Comparison of ENCODE assay signal across 8 mouse cellular contexts in genomic region chrX:47912904-47913542, GRCm38 (mm10). TPM values are rescaled to one million over a fixed set of nuclear protein-coding genes. Genes with fewer than 3 reads are reported as not detected.
DNase-seq lines count a peak whose midpoint lies in the region; ATAC-seq and TF ChIP-seq lines count a peak whose summit lies in the region.

No protein-coding gene starts in this region.

- peak overlapping the region; percentile 66 for H3K4me2 ChIP-seq in heart, postnatal 0 days (ENCODE audit: low read depth, low read length)
- peak overlapping the region; percentile 60 for H3K4me2 ChIP-seq in limb, embryonic 12.5 days
- peak overlapping the region; percentile 49 for H3K4me2 ChIP-seq in midbrain, embryonic 11.5 days

- ATAC-seq in heart, postnatal 0 days (ENCODE audit: insufficient read depth, low read depth): no peak; the same call in 1 of the 2 replicates
- peak; percentile 52; the same call in 1 of the 2 replicates for ATAC-seq in limb, embryonic 12.5 days (ENCODE audit: insufficient number of reproducible peaks, insufficient read depth, low FRiP score, low TSS enrichment, low read depth)
- peak; percentile 25; the same call in 1 of the 2 replicates for ATAC-seq in midbrain, embryonic 11.5 days (ENCODE audit: low FRiP score)

- H3K9ac ChIP-seq in heart, postnatal 0 days (replicated peaks; ENCODE audit: low read depth, low read length): peak overlapping the region; percentile 85
- H3K9ac ChIP-seq in limb, embryonic 12.5 days (replicated peaks): peak overlapping the region; percentile 84; the same call in 1 of the 2 replicates
- peak overlapping the region; percentile 86 for H3K9ac ChIP-seq in midbrain, embryonic 11.5 days (ENCODE audit: low read length)

- 17% methylated on average over 8 of the region's 8 CpGs for WGBS in heart, postnatal 0 days
- WGBS in limb, embryonic 12.5 days: 17% methylated on average over 8 of the region's 8 CpGs
- 27% methylated on average over 8 of the region's 8 CpGs for WGBS in midbrain, embryonic 11.5 days

- no peaks in the 10 kb centered on the region for H3K27me3 ChIP-seq in heart, postnatal 0 days (ENCODE audit: control insufficient read depth, insufficient read depth, low read length)
- H3K27me3 ChIP-seq in limb, embryonic 12.5 days: no peaks in the 10 kb centered on the region
- H3K27me3 ChIP-seq in midbrain, embryonic 11.5 days (ENCODE audit: control insufficient read depth, insufficient read depth, low read length): no peaks in the 10 kb centered on the region

- H3K36me3 ChIP-seq in heart, postnatal 0 days (replicated peaks; ENCODE audit: control insufficient read depth, insufficient read depth, low read length): no peaks in the 10 kb centered on the region
- H3K36me3 ChIP-seq in limb, embryonic 12.5 days: peaks cover 7% of the 10 kb centered on the region; the same call in 1 of the 2 replicates
- H3K36me3 ChIP-seq in midbrain, embryonic 11.5 days (ENCODE audit: control insufficient read depth, insufficient read depth, low read length): no peaks in the 10 kb centered on the region

- H3K27ac ChIP-seq in heart, postnatal 0 days (ENCODE audit: low read depth): no peak overlapping the region
- H3K27ac ChIP-seq in limb, embryonic 12.5 days: no peak overlapping the region
- H3K27ac ChIP-seq in midbrain, embryonic 11.5 days (ENCODE audit: low read depth, low read length): no peak overlapping the region

- peak; percentile 4 for DNase-seq in thymus, postnatal 0 days (ENCODE audit: low spot score)
- DNase-seq in thymus, postnatal 10 days (ENCODE audit: low spot score in 2 of 2): no peak
- DNase-seq in cerebellum, postnatal 25 days: peak; percentile 21 to 23
- DNase-seq in heart, postnatal 0 days (ENCODE audit: low spot score): no peak
- no peak for DNase-seq in midbrain, embryonic 11.5 days (ENCODE audit: low spot score, missing footprints)
- no peak for DNase-seq in layer of hippocampus, adult 9-11 months
- no peak for DNase-seq in right cerebral cortex, postnatal 14 days

- H3K4me1 ChIP-seq in heart, postnatal 0 days (ENCODE audit: control insufficient read depth, insufficient read depth): no peaks in the 10 kb centered on the region
- H3K4me1 ChIP-seq in limb, embryonic 12.5 days (replicated peaks): no peaks in the 10 kb centered on the region
- no peaks in the 10 kb centered on the region for H3K4me1 ChIP-seq in midbrain, embryonic 11.5 days (ENCODE audit: control insufficient read depth, insufficient read depth, low read length)

- TF ChIP-seq EP300 in heart, postnatal 0 days (IDR thresholded peaks at IDR 0.05; ENCODE audit: low read depth): no peak

- no peak for TF ChIP-seq CTCF in heart, postnatal 0 days (IDR thresholded peaks at IDR 0.05; ENCODE audit: low read depth)

- H3K9me3 ChIP-seq in heart, postnatal 0 days (replicated peaks; ENCODE audit: control insufficient read depth, low read length): no peaks in the 10 kb centered on the region
- no peaks in the 10 kb centered on the region for H3K9me3 ChIP-seq in limb, embryonic 12.5 days
- no peaks in the 10 kb centered on the region for H3K9me3 ChIP-seq in midbrain, embryonic 11.5 days (ENCODE audit: control insufficient read depth, low read length)

- peak overlapping the region; percentile 79 for H3K4me3 ChIP-seq in heart, postnatal 0 days (ENCODE audit: low read depth, low read length)
- peak overlapping the region; percentile 60 for H3K4me3 ChIP-seq in limb, embryonic 12.5 days (replicated peaks)
- H3K4me3 ChIP-seq in midbrain, embryonic 11.5 days (ENCODE audit: low read depth, low read length): peak overlapping the region; percentile 58

RNA-seq across cellular contexts. Expression of gene Ocrl, which starts 0.8 kb away (rescaled TPM):
- 4.5 and 5.9 TPM in 2 replicates for polyA plus RNA-seq in thymus, postnatal 0 days (2015; fragmentation: Nextera tagmentation; extraction: Ambion mirVana)
- 9.0 and 16.5 TPM in 2 replicates for total RNA-seq in heart, postnatal 0 days (2014; rRNA removed; ENCODE audit: low replicate concordance)
- 6.0 and 6.1 TPM in 2 replicates for polyA plus RNA-seq in heart, postnatal 0 days (2015; fragmentation: Nextera tagmentation; extraction: Ambion mirVana)
- polyA plus RNA-seq in limb, embryonic 12.5 days (2016; fragmentation: Nextera tagmentation; extraction: Ambion mirVana): 25.2 and 25.4 TPM in 2 replicates
- polyA plus RNA-seq in midbrain, embryonic 11.5 days (2014; fragmentation: Nextera tagmentation; extraction: Ambion mirVana): 21.5 and 26.1 TPM in 2 replicates

RNA-seq across cellular contexts. Expression of gene Smarca1, which starts 20.2 kb away (rescaled TPM):
- polyA plus RNA-seq in thymus, postnatal 0 days (2015; fragmentation: Nextera tagmentation; extraction: Ambion mirVana): 1.8 and 2.6 TPM in 2 replicates
- 5.0 and 9.6 TPM in 2 replicates for total RNA-seq in heart, postnatal 0 days (2014; rRNA removed; ENCODE audit: low replicate concordance)
- 10.4 and 11.0 TPM in 2 replicates for polyA plus RNA-seq in heart, postnatal 0 days (2015; fragmentation: Nextera tagmentation; extraction: Ambion mirVana)
- polyA plus RNA-seq in limb, embryonic 12.5 days (2016; fragmentation: Nextera tagmentation; extraction: Ambion mirVana): 47.1 and 49.3 TPM in 2 replicates
- 30.8 and 35.4 TPM in 2 replicates for polyA plus RNA-seq in midbrain, embryonic 11.5 days (2014; fragmentation: Nextera tagmentation; extraction: Ambion mirVana)

Comparison
In these comparisons a context has a peak if more than half of its experiments do, and no peak if none do; other contexts are left out.
1. DNase-seq: peak in thymus, postnatal 0 days (single experiment) and cerebellum, postnatal 25 days (2 of 2); none in thymus, postnatal 10 days (0 of 2), heart, postnatal 0 days (single experiment), midbrain, embryonic 11.5 days (single experiment), layer of hippocampus, adult 9-11 months (single experiment) and right cerebral cortex, postnatal 14 days (single experiment).
2. Peak in every context shown above with its lines, with median percentiles within 50 percentile points of each other: H3K4me2 ChIP-seq, H3K4me3 ChIP-seq and H3K9ac ChIP-seq.